Mouse (Mus musculus) layer of hippocampus, postnatal 14 days (tissue): ENCODE measurements around the gene Churc1. TPM values are rescaled to one million over a fixed set of nuclear protein-coding genes. Genes with fewer than 3 reads are reported as not detected.

Experiments used
- DNase-seq, 2 experiments: peaks; one replicate each; pipeline ENCODE4 v3.0.0; 2021 to 2022; ENCODE audit warnings: low spot score in 2 of 2, mixed read lengths in 1 of 2
- total RNA-seq, 2 experiments: library from RNA; stranded (reverse); gene quantifications; 2 replicates each; pipeline ENCODE4 v1.2.3; 2021

Churc1 gene
- total RNA-seq, 2 experiments from 2014 or later, result 40.5 to 41.4 TPM

GRCm38 (mm10) chr12:76825283-76825682 is 59.9 kb downstream of the Churc1 start:
- DNase-seq, result no peak

GRCm38 (mm10) chr12:76832704-76833103 is 67.4 kb downstream of the Churc1 start:
- DNase-seq, result peak in 1 of 2 experiments; percentile 50

Other genes starting within 250 kb of the Churc1 start
- gene Plekhg3, start 234.6 kb upstream of the Churc1 start, total RNA-seq, result 10 to 100 TPM; 16.1 to 18.6 TPM
- 10 to 100 TPM; 86.2 to 86.6 TPM for gene Sptb, start 55.0 kb upstream of the Churc1 start, total RNA-seq
- 10 to 100 TPM; 23.9 to 26.8 TPM for gene Fntb, start 51 bp downstream of the Churc1 start, total RNA-seq
- gene Gpx2, start 30.0 kb downstream of the Churc1 start, total RNA-seq, result under 1 TPM; 0.39 to 0.45 TPM
- gene Rab15, start 57.4 kb downstream of the Churc1 start, total RNA-seq, result 100 to 1,000 TPM; 172 to 176 TPM
- 10 to 100 TPM; 67.4 to 75.9 TPM for gene Max, start 196.7 kb downstream of the Churc1 start, total RNA-seq